Mouse (Mus musculus) retina, adult 2 months (tissue): ENCODE data around the gene Pde4d.

Experiments
- DNase-seq: peaks from one replicate; pipeline ENCODE4 v3.0.0-alpha.2; 2012; ENCODE audit warnings: low read depth, low spot score

Gene Pde4d

GRCm38 (mm10) chr13:109490853-109491252, 1041.1 kb downstream of the Pde4d start:
- no peak for DNase-seq

DNA sequence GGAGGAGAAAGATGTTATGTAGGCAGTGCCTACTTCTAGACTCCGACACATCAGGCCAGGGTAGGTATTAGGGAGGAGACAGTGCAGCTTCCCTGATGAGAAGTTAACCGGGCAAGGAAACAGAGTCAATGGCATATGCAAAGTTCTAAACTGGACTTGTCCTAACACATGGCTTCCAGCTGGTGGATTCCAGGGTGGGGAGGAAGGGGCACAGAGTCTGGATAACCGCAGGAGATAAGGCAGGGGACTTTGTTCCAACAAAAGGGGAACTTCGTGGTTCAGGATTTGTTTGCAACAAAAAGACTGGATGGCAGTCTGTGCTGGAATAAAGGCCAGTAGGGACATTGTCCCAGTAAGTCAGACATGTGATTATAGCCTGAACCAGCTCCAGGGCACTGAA, 1042.1 kb downstream of the Pde4d start:
- DNase-seq: no peak

GRCm38 (mm10) chr13:109500336-109500735, 1050.6 kb downstream of the Pde4d start:
- no peak for DNase-seq

- no peak for DNase-seq
Measured at GRCm38 (mm10) chr13:109502796-109503195, 1053.0 kb downstream of the Pde4d start.

GRCm38 (mm10) chr13:109506754-109507153, 1057.0 kb downstream of the Pde4d start:
- DNase-seq: no peak

GRCm38 (mm10) chr13:109508472-109508871, 1058.7 kb downstream of the Pde4d start:
- DNase-seq: no peak

DNA sequence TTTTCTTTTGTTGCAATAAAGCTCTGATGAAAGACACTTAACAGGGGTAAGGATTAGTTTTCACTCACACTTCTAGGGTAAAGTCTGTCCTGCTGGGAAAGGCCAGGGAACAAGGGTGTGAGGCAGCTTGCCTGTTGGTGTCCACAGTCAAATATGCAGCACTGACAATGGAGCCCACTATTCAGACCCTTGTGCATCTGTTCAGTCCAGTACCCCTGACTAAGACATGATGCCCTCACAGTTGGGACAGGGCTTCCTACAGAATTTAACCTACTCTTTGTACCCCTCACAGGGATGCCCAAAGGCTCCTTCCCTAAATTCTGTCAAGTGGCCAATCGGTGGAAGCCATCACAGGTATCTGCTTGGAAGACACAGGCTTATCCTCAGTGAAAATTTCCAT, 1068.4 kb downstream of the Pde4d start:
- DNase-seq: no peak

GRCm38 (mm10) chr13:109519485-109519884, 1069.7 kb downstream of the Pde4d start:
- no peak for DNase-seq

GRCm38 (mm10) chr13:109519966-109520646, 1070.4 kb downstream of the Pde4d start:
- DNase-seq: no peak

- no peak for DNase-seq
Measured at GRCm38 (mm10) chr13:109533838-109534523, 1084.2 kb downstream of the Pde4d start.

DNA sequence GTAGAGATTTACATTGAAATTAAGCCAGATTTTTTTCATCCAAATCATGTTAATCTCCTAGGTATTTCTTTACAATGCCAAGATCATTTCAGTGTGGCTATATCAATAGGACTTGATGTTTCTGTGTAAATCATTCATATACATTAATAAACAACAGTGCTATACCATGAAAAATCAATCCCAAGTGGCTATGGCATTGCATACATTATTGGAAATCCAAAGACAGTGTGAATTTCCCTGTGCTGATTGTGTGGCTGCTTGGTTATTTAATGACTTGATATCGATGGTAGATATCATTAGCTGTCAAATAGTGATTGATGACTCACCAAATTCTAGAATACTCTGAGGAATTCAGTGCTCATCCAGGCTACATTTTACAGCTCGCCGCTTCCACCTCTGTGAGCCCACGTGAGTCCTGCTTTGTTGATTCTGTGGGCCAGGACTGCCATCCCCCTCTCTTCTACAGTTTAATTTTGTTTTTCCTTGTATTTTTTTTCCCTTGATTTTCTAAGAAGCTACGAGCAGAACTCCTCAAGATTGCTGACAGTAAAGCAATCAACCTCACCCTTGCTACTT, 1085.0 kb downstream of the Pde4d start:
- no peak for DNase-seq

GRCm38 (mm10) chr13:109536636-109537035, 1086.9 kb downstream of the Pde4d start:
- DNase-seq: no peak

- no peak for DNase-seq
Measured at GRCm38 (mm10) chr13:109539371-109539770, 1089.6 kb downstream of the Pde4d start.

DNA sequence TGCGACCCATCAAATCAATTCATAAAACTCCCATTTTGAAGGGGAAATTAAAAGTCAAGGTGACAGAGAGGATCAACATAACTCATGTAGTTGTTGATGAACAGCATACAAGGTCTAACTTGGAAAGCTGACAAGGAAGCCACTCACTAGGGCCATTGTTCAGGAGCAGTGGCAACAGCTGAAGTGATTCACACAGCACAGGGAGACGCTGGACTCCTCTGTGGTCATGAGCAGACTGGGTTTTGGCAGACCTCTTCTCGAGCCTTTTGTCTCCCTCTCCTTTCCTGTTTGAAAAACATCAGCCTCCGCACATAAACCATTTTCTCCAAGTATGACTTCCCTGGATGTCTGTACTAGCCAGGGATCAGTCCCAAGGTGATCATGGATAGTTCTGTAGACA, 1094.9 kb downstream of the Pde4d start:
- no peak for DNase-seq

- DNase-seq: no peak
Measured at GRCm38 (mm10) chr13:109546337-109546736, 1096.6 kb downstream of the Pde4d start.

- no peak for DNase-seq
Measured at GRCm38 (mm10) chr13:109547006-109547587, 1097.3 kb downstream of the Pde4d start.

- peak; percentile 44 for DNase-seq
Measured at GRCm38 (mm10) chr13:109547700-109548099, 1098.0 kb downstream of the Pde4d start.

DNA sequence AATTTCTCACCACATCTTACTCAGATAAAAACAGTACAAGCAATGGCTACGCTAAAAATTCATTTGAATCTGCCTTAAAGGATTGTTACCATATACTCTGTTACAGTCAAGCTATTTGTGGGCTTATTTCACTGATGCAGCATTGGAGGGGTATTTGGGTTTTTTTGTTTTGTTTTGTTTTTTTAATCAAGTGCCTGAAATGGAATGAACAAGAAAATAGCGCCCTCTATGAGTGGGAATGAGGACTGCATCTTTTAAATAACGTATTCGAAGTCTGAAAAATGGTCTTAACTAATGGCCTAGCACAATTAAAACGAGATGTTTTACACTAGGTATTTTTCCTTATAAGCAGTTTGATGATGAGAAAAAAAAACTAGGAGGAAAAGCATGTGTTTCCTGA, 1098.5 kb downstream of the Pde4d start:
- no peak for DNase-seq

DNA sequence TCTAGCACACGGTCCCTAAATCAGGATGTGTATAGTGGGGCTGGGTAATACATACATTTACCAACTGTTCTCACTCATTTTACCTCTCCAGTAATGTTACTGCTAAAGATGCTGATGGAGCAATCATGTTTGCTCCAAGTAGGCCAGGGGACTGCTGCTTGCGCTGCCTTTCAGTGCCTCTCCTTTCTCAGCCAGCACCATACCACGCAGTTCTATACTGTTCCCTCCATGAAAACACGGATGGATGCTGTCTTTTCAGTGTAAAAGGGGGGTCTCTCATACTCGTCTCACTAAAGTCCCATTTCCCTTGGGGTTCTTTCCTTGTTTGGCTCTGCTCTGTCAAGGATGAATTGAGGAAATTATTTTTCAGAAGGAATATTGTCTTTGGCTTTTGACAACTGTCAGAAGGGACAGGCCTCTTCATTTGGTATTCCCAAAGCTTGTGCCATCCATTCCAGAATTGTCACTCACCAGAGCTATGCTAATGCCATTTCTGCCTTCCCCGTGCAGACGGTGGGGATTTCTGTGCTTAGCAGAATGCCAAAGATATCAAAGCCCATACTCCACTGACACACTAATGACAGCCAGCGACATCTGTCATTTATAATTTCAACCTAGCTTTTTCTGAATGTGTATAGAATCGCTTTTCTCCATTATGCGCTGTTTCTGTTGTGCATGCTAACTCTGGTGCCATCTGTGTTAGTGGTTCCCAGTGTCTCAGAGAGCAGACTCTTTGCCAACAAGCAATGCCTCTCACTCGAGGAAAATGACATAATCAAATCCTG, 1099.2 kb downstream of the Pde4d start:
- no peak for DNase-seq

GRCm38 (mm10) chr13:109551836-109552235, 1102.1 kb downstream of the Pde4d start:
- no peak for DNase-seq

DNA sequence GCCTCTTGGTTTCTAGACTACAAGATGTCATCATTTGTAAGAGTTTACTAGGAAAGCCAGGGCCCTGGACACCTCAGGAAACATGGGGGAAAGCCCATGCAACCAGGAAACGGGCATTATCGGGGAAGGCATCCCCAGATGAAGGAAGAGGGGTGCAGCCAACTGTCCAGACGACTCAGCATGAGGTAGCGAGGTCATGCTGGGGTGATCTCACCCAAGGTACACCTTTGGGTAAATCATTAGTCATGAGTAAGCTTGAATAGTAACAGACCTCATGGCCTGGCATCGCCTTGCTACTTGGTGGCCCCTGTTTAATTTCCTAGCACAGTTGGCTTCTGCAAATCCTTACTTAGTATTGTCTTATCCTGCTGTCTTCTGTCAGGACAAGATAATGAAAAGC, 1105.8 kb downstream of the Pde4d start:
- no peak for DNase-seq

GRCm38 (mm10) chr13:109556853-109557252, 1107.1 kb downstream of the Pde4d start:
- DNase-seq: no peak
